Mouse (Mus musculus) forebrain, embryonic 15.5 days (tissue): ENCODE data around the gene Clec12a. TPM values are rescaled to one million over a fixed set of nuclear protein-coding genes. Genes with fewer than 3 reads are reported as not detected.

Experiments
- ATAC-seq: fragments of 200-750 bp; cut with Nextera tagmentation; replicated peaks from 2 replicates; pipeline ENCODE4 v1.8.0; 2017; ENCODE audit warnings: mild to moderate bottlenecking, moderate TSS enrichment, moderate library complexity
- H3K27ac ChIP-seq: fragments of 300-500 bp; sonication (generic); replicated peaks from 2 replicates; pipeline ENCODE4 v1.5.1; 2015; ENCODE audit warnings: mild to moderate bottlenecking, inconsistent platforms
- H3K27me3 ChIP-seq: fragments of 300-500 bp; sonication (generic); 2 replicates; pipeline ENCODE4 v1.6.1; 2015; ENCODE audit warnings: inconsistent platforms
- H3K36me3 ChIP-seq: fragments of 300-500 bp; sonication (generic); 2 replicates; pipeline ENCODE4 v1.6.1; 2015; ENCODE audit warnings: mild to moderate bottlenecking, inconsistent platforms
- H3K4me1 ChIP-seq: fragments of 300-500 bp; sonication (generic); 2 replicates; pipeline ENCODE4 v1.6.1; 2015; ENCODE audit warnings: inconsistent platforms
- H3K4me2 ChIP-seq: fragments of 300-500 bp; sonication (generic); replicated peaks from 2 replicates; pipeline ENCODE4 v1.6.1; 2015; ENCODE audit warnings: mild to moderate bottlenecking, inconsistent platforms
- H3K4me3 ChIP-seq: fragments of 300-500 bp; sonication (generic); 2 replicates; pipeline ENCODE4 v1.5.1; 2015; ENCODE audit warnings: mild to moderate bottlenecking, inconsistent platforms
- H3K9ac ChIP-seq: fragments of 300-500 bp; sonication (generic); replicated peaks from 2 replicates; pipeline ENCODE4 v1.6.1; 2015; ENCODE audit warnings: mild to moderate bottlenecking, inconsistent platforms
- H3K9me3 ChIP-seq: fragments of 300-500 bp; sonication (generic); 2 replicates; pipeline ENCODE4 v1.6.1; 2016; ENCODE audit warnings: inconsistent platforms
- WGBS: fragments of 180-500 bp; shearing (Covaris S2); methylation state at CpG from one replicate; pipeline ENCODE4 v1.1.7; 2015; ENCODE audit warnings: mixed read lengths; 5-methylcytosine and 5-hydroxymethylcytosine counted together
- polyA plus RNA-seq: library from polyadenylated mRNA; unstranded; fragments of >200 nt; fragmentation: Nextera tagmentation; extraction: Ambion mirVana; gene quantifications from 2 replicates; pipeline ENCODE4 v1.2.1, GENCODE M21; 2015

The Clec12a gene
- polyA plus RNA-seq, 1 experiment from 2014 or later: 0.11 TPM

DNA sequence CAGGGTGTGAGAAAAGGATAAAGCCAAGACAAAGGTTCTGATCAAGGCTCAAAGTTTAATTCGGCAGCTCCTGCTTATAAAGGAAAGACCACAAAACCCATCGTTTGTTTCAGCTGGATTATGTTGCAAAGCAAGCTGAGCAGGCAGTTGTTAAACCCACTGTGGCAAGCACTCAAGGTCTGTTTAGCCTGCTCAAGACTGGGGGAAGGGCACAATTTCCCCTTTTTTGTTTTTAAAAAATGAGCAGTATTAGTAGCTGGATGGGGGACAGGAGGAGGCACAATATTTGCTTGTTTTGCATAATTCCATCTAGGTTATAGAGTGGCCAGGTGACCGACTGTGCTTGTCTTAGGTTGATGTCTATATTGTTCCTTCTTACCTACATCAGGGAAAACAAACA, 1.9 kb downstream of the Clec12a start:
- Histone ChIP-seq H3K4me1 (no peaks in the 10 kb centered on the region), H3K4me2 (no peak overlapping the region), H3K27me3 (no peaks in the 10 kb centered on the region), H3K27ac (no peak overlapping the region), H3K4me3 (no peak overlapping the region), H3K9me3 (no peaks in the 10 kb centered on the region), H3K36me3 (no peaks in the 10 kb centered on the region), H3K9ac (no peak overlapping the region)
- whole genome bisulfite sequencing: 68% methylated on average over 3 of the region's 3 CpGs
- ATAC-seq: no peak

DNA sequence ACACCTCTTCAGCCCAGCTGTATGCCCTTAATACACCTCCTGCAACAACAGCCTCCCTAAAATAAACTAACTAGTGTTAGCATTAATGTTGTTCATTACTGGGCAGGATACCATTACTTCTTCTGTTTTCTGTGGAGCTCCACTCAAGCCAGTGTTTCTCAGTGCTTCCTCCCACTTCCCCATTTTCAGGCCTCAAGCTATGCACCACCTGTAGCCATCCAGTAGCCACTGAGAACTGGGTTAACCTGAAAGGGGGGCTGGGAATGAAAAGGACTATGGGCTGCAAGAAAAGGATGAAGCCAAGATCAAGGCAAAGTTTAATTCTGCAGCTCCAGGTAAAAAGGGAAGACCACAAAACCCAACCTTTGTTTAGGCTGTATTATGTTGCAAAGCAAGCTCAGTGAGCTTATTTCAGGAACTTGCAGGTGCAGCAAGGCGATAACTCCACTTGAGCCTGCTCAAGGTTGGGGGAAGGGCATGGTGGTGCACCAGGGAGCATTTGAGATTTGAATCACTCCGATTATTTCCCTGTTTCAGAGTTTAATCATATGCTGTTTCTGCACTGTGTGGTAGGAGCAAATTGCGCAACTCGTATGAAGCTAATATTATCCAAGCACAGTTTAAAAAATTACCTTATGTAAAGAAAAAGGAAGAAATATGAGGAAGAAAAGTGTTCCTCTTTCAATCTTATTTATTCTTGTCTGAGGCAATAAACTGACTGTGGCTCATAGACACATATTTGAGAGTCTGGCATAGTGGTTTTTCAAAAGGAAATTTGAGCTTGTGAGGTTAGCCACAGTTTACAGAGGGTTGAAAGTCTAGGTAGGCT, 7.2 kb downstream of the Clec12a start:
- 55% methylated on average over 4 of the region's 4 CpGs for WGBS
- Histone ChIP-seq H3K27me3 (no peaks in the 10 kb centered on the region), H3K36me3 (no peaks in the 10 kb centered on the region), H3K9me3 (no peaks in the 10 kb centered on the region), H3K27ac (no peak overlapping the region), H3K4me2 (no peak overlapping the region), H3K9ac (no peak overlapping the region), H3K4me1 (no peaks in the 10 kb centered on the region), H3K4me3 (no peak overlapping the region)
- no peak for ATAC-seq

- Histone ChIP-seq H3K36me3 (no peaks in the 10 kb centered on the region), H3K4me3 (no peak overlapping the region), H3K9me3 (no peaks in the 10 kb centered on the region), H3K9ac (no peak overlapping the region), H3K4me2 (no peak overlapping the region), H3K27ac (no peak overlapping the region), H3K27me3 (no peaks in the 10 kb centered on the region), H3K4me1 (no peaks in the 10 kb centered on the region)
- 94% methylated on average over 3 of the region's 3 CpGs for WGBS
- no peak for ATAC-seq
Measured at GRCm38 (mm10) chr6:129351091-129351490, 8.6 kb downstream of the Clec12a start.

- no peaks in the 10 kb centered on the region for H3K27me3 ChIP-seq
- no peak overlapping the region for H3K9ac ChIP-seq
- H3K9me3 ChIP-seq: no peaks in the 10 kb centered on the region
- H3K4me3 ChIP-seq: no peak overlapping the region
- no peak overlapping the region for H3K27ac ChIP-seq
- no peak overlapping the region for H3K4me2 ChIP-seq
- no peaks in the 10 kb centered on the region for H3K4me1 ChIP-seq
- no peak for ATAC-seq
- H3K36me3 ChIP-seq: no peaks in the 10 kb centered on the region
- 95% methylated on average over 2 of the region's 2 CpGs for WGBS
Measured at GRCm38 (mm10) chr6:129355774-129356173, 13.3 kb downstream of the Clec12a start.

DNA sequence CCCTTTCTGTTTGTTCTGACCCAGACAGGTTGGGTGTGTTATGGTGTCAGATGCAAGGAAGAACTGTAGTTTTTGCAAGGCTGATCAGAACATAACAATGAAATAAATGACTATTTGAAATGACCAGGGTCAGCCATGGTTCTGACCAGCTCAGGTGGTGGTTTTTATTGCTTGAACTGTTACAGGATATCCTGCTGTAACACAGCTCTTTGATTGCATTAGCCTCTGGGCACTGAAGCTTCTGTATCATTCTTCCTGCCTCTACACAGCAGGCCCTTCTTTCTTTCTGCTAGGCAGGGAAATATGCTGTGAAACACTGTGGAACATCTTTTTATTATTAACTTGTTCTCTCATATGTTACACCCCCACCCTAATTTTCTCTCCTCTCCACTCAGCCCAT, 13.9 kb downstream of the Clec12a start:
- H3K27ac ChIP-seq: no peak overlapping the region
- H3K4me1 ChIP-seq: no peaks in the 10 kb centered on the region
- no peaks in the 10 kb centered on the region for H3K27me3 ChIP-seq
- H3K36me3 ChIP-seq: no peaks in the 10 kb centered on the region
- H3K4me3 ChIP-seq: no peak overlapping the region
- H3K9ac ChIP-seq: no peak overlapping the region
- ATAC-seq: no peak
- no peaks in the 10 kb centered on the region for H3K9me3 ChIP-seq
- H3K4me2 ChIP-seq: no peak overlapping the region

- no peaks in the 10 kb centered on the region for H3K36me3 ChIP-seq
- ATAC-seq: no peak
- no peak overlapping the region for H3K4me3 ChIP-seq
- no peak overlapping the region for H3K9ac ChIP-seq
- no peaks in the 10 kb centered on the region for H3K4me1 ChIP-seq
- H3K27me3 ChIP-seq: no peaks in the 10 kb centered on the region
- WGBS: 90% methylated on average over 2 of the region's 2 CpGs
- H3K4me2 ChIP-seq: no peak overlapping the region
- H3K9me3 ChIP-seq: no peaks in the 10 kb centered on the region
- H3K27ac ChIP-seq: no peak overlapping the region
Measured at GRCm38 (mm10) chr6:129359515-129359914, 17.0 kb downstream of the Clec12a start.

- H3K4me3 ChIP-seq: no peak overlapping the region
- H3K36me3 ChIP-seq: no peaks in the 10 kb centered on the region
- no peaks in the 10 kb centered on the region for H3K4me1 ChIP-seq
- 38% methylated on average over 1 of the region's 1 CpGs for WGBS
- no peak overlapping the region for H3K4me2 ChIP-seq
- H3K9me3 ChIP-seq: no peaks in the 10 kb centered on the region
- H3K9ac ChIP-seq: no peak overlapping the region
- ATAC-seq: no peak
- H3K27ac ChIP-seq: no peak overlapping the region
- no peaks in the 10 kb centered on the region for H3K27me3 ChIP-seq
Measured at GRCm38 (mm10) chr6:129363942-129364341, 21.5 kb downstream of the Clec12a start.

GRCm38 (mm10) chr6:129365959-129366359, 23.5 kb downstream of the Clec12a start:
- H3K27ac ChIP-seq: no peak overlapping the region
- 19% methylated on average over 6 of the region's 6 CpGs for WGBS
- H3K9me3 ChIP-seq: no peaks in the 10 kb centered on the region
- no peak overlapping the region for H3K9ac ChIP-seq
- no peaks in the 10 kb centered on the region for H3K4me1 ChIP-seq
- H3K27me3 ChIP-seq: no peaks in the 10 kb centered on the region
- H3K36me3 ChIP-seq: no peaks in the 10 kb centered on the region
- no peak overlapping the region for H3K4me3 ChIP-seq
- H3K4me2 ChIP-seq: no peak overlapping the region
- ATAC-seq: peak; percentile 61; the same call in 1 of the 2 replicates

DNA sequence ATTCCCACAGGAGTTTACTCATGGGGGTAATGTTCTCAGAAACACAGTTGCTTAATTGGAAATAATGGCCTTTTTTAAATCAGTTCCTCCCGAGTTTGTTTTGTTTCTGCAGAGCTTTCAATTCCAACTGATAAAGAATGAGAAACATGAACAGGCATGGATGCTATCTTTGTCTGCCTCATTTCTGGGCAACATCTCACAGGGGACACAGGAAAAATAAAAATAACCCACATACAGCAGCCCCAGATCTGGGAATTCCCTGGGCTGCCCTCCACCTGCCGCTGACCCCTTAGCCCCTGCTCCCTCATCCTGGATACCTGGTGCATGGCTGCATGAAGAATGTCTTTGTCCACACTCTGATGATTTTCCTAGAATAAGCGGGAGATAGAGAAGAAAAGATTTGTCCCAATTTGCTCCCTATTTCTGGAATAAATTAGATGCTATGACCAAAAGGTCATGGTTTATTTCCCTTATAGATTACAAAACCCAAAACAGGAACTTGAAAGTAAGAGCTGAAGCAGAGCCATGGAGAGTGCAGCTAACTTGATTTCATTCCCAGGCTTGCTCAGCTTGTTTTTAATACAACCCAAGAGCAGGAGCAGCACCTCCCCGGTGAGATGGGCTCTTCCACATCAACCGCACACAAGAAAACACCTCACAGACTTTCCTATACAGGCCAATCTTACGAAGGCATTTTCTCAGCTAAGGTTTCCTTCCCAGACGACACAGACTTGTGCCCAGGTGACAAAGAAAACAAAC, 27.1 kb downstream of the Clec12a start:
- H3K4me3 ChIP-seq: no peak overlapping the region
- no peaks in the 10 kb centered on the region for H3K27me3 ChIP-seq
- no peak for ATAC-seq
- no peaks in the 10 kb centered on the region for H3K9me3 ChIP-seq
- 77% methylated on average over 7 of the region's 7 CpGs for WGBS
- H3K27ac ChIP-seq: no peak overlapping the region
- H3K4me1 ChIP-seq: no peaks in the 10 kb centered on the region
- no peak overlapping the region for H3K9ac ChIP-seq
- no peak overlapping the region for H3K4me2 ChIP-seq
- H3K36me3 ChIP-seq: no peaks in the 10 kb centered on the region

DNA sequence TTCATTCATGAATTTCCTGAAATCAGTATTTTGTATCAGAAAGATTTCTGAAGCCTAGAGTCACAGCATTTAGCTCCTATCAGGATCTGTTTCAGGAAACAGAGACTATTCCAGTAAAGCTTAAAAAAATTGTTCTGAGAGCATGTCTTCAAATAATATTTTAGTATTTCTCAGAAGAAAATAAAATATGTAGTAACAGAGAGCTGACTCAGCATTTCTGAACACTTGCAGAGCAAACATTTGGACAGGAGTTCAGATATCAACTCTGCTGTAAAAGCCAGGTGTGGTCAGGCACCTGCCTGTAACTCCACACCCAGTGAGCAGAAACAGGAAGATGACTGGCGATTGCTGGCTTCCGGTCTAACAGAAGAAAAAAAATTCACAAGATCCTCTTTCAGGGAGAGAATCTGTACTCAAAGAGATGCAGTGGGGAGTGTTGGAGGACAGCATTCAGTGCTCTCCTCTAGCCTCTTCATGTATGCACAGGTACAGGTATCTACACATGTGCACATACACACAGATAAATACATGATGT, 32.5 kb downstream of the Clec12a start:
- no peak for ATAC-seq
- Histone ChIP-seq H3K27me3 (no peaks in the 10 kb centered on the region), H3K9me3 (no peaks in the 10 kb centered on the region), H3K4me3 (no peak overlapping the region), H3K27ac (no peak overlapping the region), H3K36me3 (no peaks in the 10 kb centered on the region), H3K4me1 (no peaks in the 10 kb centered on the region), H3K4me2 (no peak overlapping the region), H3K9ac (no peak overlapping the region)
- WGBS: 97% methylated on average over 2 of the region's 2 CpGs

GRCm38 (mm10) chr6:129380454-129380853, 38.0 kb downstream of the Clec12a start:
- H3K27ac ChIP-seq: no peak overlapping the region
- H3K36me3 ChIP-seq: no peaks in the 10 kb centered on the region
- H3K4me2 ChIP-seq: no peak overlapping the region
- no peaks in the 10 kb centered on the region for H3K9me3 ChIP-seq
- no peaks in the 10 kb centered on the region for H3K4me1 ChIP-seq
- H3K27me3 ChIP-seq: no peaks in the 10 kb centered on the region
- WGBS: 51% methylated on average over 4 of the region's 4 CpGs
- ATAC-seq: no peak
- H3K4me3 ChIP-seq: no peak overlapping the region
- no peak overlapping the region for H3K9ac ChIP-seq

GRCm38 (mm10) chr6:129381736-129382135, 39.2 kb downstream of the Clec12a start:
- 74% methylated on average over 1 of the region's 1 CpGs for WGBS
- no peaks in the 10 kb centered on the region for H3K9me3 ChIP-seq
- H3K4me2 ChIP-seq: no peak overlapping the region
- H3K4me1 ChIP-seq: no peaks in the 10 kb centered on the region
- H3K27ac ChIP-seq: no peak overlapping the region
- no peak overlapping the region for H3K4me3 ChIP-seq
- H3K9ac ChIP-seq: no peak overlapping the region
- ATAC-seq: no peak
- H3K36me3 ChIP-seq: no peaks in the 10 kb centered on the region
- H3K27me3 ChIP-seq: no peaks in the 10 kb centered on the region
